Mouse (Mus musculus) small intestine, adult 2 months (tissue): ENCODE measurements around the gene Tenm3. TPM values are rescaled to one million over a fixed set of nuclear protein-coding genes. Genes with fewer than 3 reads are reported as not detected.

Source experiments
- H3K27ac ChIP-seq: fragments of 200-500 bp; 2 replicates; pipeline ENCODE4 v1.5.1; 2012; ENCODE audit warnings: low read depth, low read length, control low read depth, inconsistent platforms; ENCODE audit not compliant: insufficient read depth
- H3K27me3 ChIP-seq: fragments of 200-500 bp; 2 replicates; pipeline ENCODE4 v1.6.1; 2012; ENCODE audit warnings: mild to moderate bottlenecking, moderate library complexity, low read length, inconsistent platforms; ENCODE audit not compliant: control insufficient read depth, insufficient read depth
- H3K36me3 ChIP-seq: fragments of 200-500 bp; 2 replicates; pipeline ENCODE4 v1.6.1; 2012; ENCODE audit warnings: mild to moderate bottlenecking, low read length, control low read depth, inconsistent platforms; ENCODE audit not compliant: control insufficient read depth, insufficient read depth
- H3K4me1 ChIP-seq: fragments of 200-500 bp; 2 replicates; pipeline ENCODE4 v1.6.1; 2012; ENCODE audit warnings: low read length, inconsistent platforms, mixed read lengths; ENCODE audit not compliant: control insufficient read depth, insufficient read depth, insufficient read length
- H3K4me3 ChIP-seq: fragments of 200-500 bp; 2 replicates; pipeline ENCODE4 v1.5.1; 2012; ENCODE audit warnings: low read depth, mild to moderate bottlenecking, control low read depth, inconsistent platforms, low read length, moderate library complexity
- CTCF ChIP-seq: fragments of 200-500 bp; IDR thresholded peaks from 2 replicates; pipeline ENCODE4 v1.5.1; 2012; ENCODE audit warnings: low read depth, mild to moderate bottlenecking, control low read depth, inconsistent platforms, low read length, moderate library complexity, mixed read lengths; ENCODE audit not compliant: insufficient replicate concordance, insufficient read length; ENCODE audit errors: extremely low read depth
- POLR2A ChIP-seq: fragments of 200-500 bp; IDR thresholded peaks from 2 replicates; pipeline ENCODE4 v1.6.1; 2012; ENCODE audit warnings: low read depth, mild to moderate bottlenecking, control low read depth, inconsistent platforms, low read length, moderate library complexity
- WGBS: fragments of 180-500 bp; shearing (Covaris S2); methylation state at CpG from one replicate; pipeline ENCODE4 v1.1.7; 2018; 5-methylcytosine and 5-hydroxymethylcytosine counted together
- polyA plus RNA-seq: library from polyadenylated mRNA; depleted of rRNA; stranded (reverse); fragments of >200 nt; gene quantifications from 2 replicates; pipeline ENCODE4 v1.2.3, GENCODE M21; 2012

Gene Tenm3
- polyA plus RNA-seq, 1 experiment = 1.6 TPM

DNA sequence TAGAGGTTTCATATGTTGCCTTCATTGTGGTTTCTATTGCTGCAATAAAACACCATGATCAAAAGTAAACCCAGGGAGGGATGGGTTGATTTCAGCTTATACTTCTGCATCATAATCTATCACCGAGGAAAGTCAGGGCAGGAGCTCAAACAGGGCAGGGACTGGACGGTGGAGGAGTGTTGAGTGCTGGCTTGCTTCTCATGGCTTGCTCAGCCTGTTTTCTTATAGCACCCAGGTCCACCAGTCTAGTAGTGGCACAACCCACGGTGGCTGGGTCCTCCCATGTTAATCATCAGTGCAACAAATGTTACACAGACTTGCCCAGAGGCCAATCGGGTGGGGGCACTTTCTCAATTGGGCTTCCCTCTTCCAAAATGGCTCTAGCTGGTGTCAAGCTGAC is 205.6 kb downstream of the Tenm3 start:
- H3K27ac ChIP-seq = no peak overlapping the region
- no peak overlapping the region for H3K4me3 ChIP-seq
- TF ChIP-seq CTCF = no peak
- no peak for TF ChIP-seq POLR2A
- no peaks in the 10 kb centered on the region for H3K27me3 ChIP-seq
- H3K36me3 ChIP-seq = no peaks in the 10 kb centered on the region
- WGBS = 38% methylated on average over 4 of the region's 4 CpGs
- H3K4me1 ChIP-seq = peaks cover 5% of the 10 kb centered on the region; the same call in 1 of the 2 replicates

DNA sequence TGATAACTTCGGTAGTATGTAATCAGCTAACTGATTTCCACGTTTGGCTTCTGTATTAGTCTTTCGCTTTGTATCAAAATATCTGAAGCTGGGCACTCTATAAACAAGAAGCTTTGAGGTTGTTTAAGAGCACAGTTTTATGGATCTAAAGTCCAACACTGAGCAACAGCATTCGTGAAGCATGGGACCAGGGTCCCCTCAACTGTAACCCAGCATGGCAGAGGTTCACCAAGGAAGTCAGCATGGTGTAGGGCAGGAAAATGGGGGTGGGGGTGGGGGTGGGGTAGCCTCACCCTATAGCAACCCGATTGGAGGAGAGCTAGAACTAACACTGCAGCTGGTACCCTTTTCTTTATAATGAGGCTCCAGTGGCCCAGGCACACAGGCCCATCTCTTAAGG is 206.8 kb downstream of the Tenm3 start:
- H3K36me3 ChIP-seq = no peaks in the 10 kb centered on the region
- H3K4me1 ChIP-seq = peaks cover 5% of the 10 kb centered on the region; the same call in 1 of the 2 replicates
- H3K27me3 ChIP-seq = no peaks in the 10 kb centered on the region
- no peak overlapping the region for H3K4me3 ChIP-seq
- WGBS = 27% methylated on average over 5 of the region's 5 CpGs
- no peak overlapping the region for H3K27ac ChIP-seq
- TF ChIP-seq POLR2A = no peak
- no peak for TF ChIP-seq CTCF

DNA sequence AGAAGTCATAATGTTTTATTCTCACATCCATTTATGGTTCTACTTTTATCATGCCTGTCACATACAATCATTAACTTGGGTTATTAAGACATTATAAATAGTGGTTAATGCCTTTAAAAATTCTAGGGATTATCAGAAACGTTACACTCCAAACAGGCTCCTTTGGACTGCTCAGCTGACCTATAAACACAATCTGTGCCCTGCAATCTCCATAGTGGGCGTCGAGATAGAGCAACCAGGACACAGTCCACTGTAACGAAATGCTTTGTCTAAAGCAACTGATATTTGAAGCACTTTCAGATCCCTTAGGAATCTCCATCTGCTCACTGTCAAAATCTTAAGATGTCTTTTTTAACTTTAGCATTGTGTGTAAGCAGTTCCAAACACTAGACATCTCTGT is 207.9 kb downstream of the Tenm3 start:
- no peak for TF ChIP-seq POLR2A
- no peak for TF ChIP-seq CTCF
- Histone ChIP-seq H3K36me3 (no peaks in the 10 kb centered on the region), H3K27ac (no peak overlapping the region), H3K4me1 (peaks cover 5% of the 10 kb centered on the region; the same call in 1 of the 2 replicates), H3K4me3 (no peak overlapping the region), H3K27me3 (no peaks in the 10 kb centered on the region)
- WGBS = 35% methylated on average over 4 of the region's 4 CpGs

DNA sequence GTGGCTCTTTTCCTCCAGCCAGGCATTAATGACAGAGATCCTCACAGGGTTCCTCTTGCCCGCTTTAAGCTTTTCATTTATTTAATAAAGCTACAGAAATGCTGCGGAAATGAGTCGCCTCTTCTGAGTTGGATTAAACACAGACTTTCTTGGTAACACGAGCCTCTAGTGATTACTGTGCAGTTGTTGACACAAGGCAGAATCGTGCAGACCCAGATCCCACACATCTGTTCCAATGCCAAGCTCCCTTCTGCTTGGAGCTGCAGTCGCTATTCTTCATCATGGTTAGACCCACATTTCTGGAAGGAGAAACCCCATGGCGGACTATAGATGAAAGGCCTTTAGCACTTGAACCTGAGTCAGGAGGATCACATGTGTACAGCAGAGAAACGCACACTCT is 210.3 kb downstream of the Tenm3 start:
- H3K36me3 ChIP-seq = no peaks in the 10 kb centered on the region

DNA sequence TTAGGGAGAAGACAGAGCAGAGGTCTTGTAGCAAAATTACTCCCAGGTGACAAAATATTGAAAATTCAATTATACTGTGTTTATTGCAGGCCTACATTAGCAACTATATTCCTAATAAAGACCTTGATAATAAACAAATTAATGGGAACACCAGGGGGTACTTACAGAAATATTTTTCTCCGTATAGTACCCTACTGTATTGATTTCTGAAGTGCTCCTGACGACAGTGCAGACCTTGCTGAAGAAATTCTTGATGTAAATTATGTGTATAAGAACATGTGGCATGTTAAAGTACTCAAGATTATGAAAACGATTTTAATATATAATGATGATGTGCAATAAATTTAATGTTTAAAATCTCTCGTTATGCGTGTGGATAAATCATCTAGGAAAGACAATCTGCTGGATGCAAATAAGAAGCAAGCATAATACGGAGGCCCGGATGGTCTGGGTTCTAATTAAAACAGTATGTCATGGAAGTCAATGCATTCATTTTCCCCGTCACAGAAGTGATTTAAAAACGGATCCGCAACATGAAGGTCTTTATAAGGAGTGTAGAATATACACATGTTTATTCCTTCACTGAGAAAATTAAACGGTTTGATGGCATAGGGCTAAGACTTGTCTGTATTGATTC is 221.1 kb downstream of the Tenm3 start:
- Histone ChIP-seq H3K27ac (no peak overlapping the region), H3K27me3 (no peaks in the 10 kb centered on the region), H3K4me1 (no peaks in the 10 kb centered on the region), H3K36me3 (no peaks in the 10 kb centered on the region), H3K4me3 (no peak overlapping the region)
- TF ChIP-seq POLR2A = no peak
- TF ChIP-seq CTCF = no peak
- 86% methylated on average over 11 of the region's 11 CpGs for WGBS

More for the DNA sequence above, 210.3 kb downstream of the Tenm3 start:
- Histone ChIP-seq H3K27ac (no peak overlapping the region), H3K4me3 (no peak overlapping the region), H3K27me3 (no peaks in the 10 kb centered on the region), H3K4me1 (peaks cover 5% of the 10 kb centered on the region; the same call in 1 of the 2 replicates)
- TF ChIP-seq CTCF (no peak), POLR2A (no peak)
- WGBS = 68% methylated on average over 8 of the region's 8 CpGs

DNA sequence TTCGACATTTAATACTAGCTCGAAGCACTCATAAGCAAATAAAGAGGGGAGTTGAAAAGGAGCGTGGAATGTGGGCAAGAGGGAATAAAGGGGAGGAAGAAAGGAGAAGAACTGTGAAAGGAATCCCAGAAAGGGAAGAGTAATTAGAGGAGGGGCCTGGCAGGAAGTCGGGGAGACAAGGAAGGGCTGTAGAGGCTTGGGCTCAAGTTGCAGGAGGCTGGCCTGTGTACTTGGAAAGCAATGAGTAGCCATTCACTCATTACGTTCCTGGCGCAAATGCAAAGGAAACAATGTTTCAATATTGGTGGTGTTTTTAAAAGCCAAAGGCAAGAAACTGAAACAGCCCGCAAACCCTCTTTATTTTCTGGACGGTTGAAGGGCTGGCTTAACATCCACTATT is 228.7 kb downstream of the Tenm3 start:
- 51% methylated on average over 8 of the region's 8 CpGs for WGBS
- Histone ChIP-seq H3K27ac (no peak overlapping the region), H3K4me3 (no peak overlapping the region), H3K4me1 (no peaks in the 10 kb centered on the region), H3K27me3 (no peaks in the 10 kb centered on the region), H3K36me3 (no peaks in the 10 kb centered on the region)
- TF ChIP-seq POLR2A = no peak
- TF ChIP-seq CTCF = no peak

DNA sequence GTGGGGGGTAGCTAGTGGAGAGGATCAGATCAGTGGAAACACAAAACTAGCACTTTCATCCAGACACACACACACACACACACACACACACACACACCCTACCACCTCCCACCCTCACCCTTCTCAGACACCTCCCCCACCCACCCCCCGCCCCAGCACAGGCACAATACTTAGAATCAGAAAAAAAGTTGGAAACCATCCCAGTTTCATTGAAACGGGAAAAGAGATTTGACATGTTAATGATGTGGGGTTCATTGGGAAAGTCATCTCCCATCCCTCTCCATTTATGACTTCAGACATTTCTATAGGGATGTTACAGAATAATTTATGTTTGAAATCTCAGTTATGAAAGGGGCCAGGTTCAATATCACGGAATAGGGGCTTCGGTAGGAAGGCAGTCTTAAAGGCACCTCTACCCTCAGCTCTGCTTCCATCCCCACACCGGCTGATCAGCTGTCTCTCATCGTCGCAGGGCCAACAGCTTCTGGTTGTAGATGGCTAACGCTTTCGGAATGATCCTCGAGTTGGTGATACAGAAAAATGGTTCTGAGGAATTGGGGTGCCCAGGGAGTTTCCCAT is 231.7 kb downstream of the Tenm3 start:
- 82% methylated on average over 10 of the region's 10 CpGs for WGBS
- H3K27ac ChIP-seq = no peak overlapping the region

More for the DNA sequence above, 231.7 kb downstream of the Tenm3 start:
- TF ChIP-seq POLR2A = no peak
- TF ChIP-seq CTCF = no peak
- H3K4me1 ChIP-seq = no peaks in the 10 kb centered on the region
- H3K4me3 ChIP-seq = no peak overlapping the region
- H3K27me3 ChIP-seq = no peaks in the 10 kb centered on the region
- no peaks in the 10 kb centered on the region for H3K36me3 ChIP-seq
